Mouse (Mus musculus): ENCODE results near the gene Milr1. TPM values are rescaled to one million over a fixed set of nuclear protein-coding genes. Genes with fewer than 3 reads are reported as not detected.
"Not testable (repeated sequence)": the region's sequence is repeated elsewhere in the genome, so short reads cannot be mapped to it uniquely, and the experiment has no call there.

The Milr1 gene
- total RNA-seq, 2 experiments from 2014 or later: 0.20 TPM; not detected in 1

DNA sequence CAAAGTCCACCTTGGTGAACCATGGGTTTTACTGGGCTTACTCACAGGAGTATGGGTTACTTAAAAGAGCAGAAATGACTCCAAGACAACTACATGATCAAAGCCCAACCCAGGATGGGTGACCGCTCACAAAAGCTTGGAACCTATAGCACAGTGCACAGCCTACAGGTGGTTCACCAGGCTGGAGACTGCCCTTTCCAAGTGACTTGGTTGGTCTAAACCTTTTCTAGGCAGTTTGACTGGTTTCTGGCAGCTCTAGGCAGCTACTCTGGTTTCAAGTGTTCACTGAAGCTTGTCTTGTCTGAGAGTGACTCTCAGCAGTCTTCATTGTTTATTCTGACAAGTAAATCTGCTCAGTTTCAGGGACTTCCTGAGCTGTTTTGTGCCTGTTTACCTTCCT lies 21.4 kb upstream of the Milr1 start:
- no peak for DNase-seq (ENCODE audit: low spot score in 2 of 2)

- DNase-seq (ENCODE audit: low spot score in 2 of 2): no peak
These were observed 20.3 kb upstream of the Milr1 start for GRCm38 (mm10) chr11:106730714-106731113.

DNA sequence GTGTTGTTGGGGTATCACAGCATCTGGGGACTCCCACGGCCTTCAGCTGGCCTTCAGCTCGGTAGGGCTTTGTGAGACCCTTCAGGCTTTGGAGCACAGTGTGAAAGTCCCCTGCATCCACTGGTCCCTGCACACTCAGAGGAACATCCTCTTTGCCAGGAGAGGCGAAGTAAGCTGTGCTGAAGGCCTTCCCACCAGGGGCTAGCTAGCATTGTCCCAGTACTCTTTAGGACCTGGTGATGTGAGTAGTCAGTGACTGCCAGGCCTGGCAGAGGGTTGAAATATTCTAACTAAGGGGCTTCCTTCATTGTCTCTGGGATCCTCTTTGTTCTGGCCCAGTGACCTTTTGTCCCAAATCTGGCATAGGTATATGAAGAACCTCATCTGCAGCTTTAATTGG lies 14.4 kb upstream of the Milr1 start:
- DNase-seq (ENCODE audit: low spot score in 2 of 2): no peak

DNA sequence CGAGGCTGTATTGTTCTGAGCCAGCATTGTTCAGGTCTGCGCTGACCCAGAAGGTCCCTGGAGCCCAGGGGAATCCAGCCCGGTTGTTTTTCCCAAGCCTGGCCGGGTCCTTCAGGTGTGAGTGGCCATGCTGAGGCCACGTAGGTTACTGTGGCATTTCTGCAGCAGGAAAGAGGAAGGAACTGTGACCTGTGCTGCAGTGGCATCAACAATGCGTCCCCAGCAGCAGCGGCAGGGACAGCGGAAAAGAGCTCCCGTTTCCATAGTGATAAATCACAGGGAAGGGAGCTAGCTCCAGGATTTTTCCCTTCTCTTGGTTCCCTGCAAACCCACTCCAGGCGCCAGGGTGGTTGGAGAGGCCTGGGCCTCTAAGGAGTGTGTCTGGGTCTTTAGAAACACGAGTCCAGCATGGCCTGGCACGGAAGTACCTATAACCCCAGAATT lies 13.8 kb upstream of the Milr1 start:
- DNase-seq (ENCODE audit: low spot score in 2 of 2): peak; percentile 47 to 60

DNA sequence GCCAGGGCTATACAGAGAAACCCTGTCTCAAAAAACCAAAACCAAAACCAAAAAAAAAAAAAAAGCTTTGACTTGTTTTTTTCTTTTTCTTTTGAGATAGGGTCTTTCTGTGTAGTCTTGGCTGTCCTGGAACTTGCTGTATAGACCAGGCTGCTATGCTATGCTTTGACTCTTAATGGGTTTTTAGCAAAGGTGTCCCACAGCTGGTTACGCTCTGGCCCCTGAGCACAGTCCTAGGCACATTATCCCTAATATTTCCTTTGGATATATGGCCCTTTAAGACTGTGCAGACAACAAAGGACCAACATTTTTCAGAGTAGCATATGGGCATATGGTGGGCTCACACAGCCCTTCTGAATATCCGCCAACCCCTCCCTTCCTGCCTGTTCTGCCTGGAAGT lies 11.9 kb upstream of the Milr1 start:
- DNase-seq (ENCODE audit: low spot score in 2 of 2): no peak

DNA sequence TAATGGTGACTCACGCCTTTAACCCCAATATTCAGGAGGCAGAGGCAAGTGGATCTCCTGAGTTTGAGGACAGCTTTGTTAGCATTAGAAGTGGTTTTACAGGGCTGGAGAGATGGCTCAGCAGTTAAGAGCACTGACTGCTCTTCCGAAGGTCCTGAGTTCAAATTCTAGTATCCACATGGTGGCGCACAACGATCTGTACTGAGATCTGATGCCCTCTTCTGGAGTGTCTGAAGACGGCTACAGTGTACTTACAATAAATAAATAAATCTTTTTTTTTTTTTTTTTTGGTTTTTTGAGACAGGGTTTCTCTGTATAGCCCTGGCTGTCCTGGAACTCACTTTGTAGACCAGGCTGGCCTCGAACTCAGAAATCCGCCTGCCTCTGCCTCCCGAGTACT lies 10.3 kb upstream of the Milr1 start:
- not testable (repeated sequence) for DNase-seq (ENCODE audit: low spot score in 2 of 2)

GRCm38 (mm10) chr11:106741232-106741631 lies 9.8 kb upstream of the Milr1 start:
- DNase-seq (ENCODE audit: low spot score in 2 of 2): peak in 1 of 2 experiments; percentile 20

DNA sequence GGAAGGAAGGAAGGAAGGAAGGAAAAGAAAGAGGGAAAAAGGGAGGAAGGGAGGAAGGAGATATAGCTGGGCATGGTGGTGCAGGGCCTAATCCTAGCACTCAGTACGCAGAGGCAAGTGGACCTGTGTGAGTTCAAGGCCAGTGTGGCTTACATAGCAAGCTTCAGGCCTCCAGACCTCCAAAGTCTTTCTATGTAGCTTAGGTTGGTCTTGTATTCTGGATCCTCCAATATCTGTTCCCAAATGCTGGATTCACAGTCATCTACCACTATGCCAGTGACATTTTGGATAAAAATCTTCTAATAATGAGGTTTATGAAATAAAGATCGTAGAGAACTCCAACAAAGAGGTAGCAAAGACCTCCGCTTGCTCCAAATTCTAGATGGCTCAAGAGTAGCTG lies 9.2 kb upstream of the Milr1 start:
- DNase-seq (ENCODE audit: low spot score in 2 of 2): no peak

GRCm38 (mm10) chr11:106742388-106742841 lies 8.6 kb upstream of the Milr1 start:
- DNase-seq (ENCODE audit: low spot score in 2 of 2): peak in 1 of 2 experiments; percentile 23

- no peak for DNase-seq (ENCODE audit: low spot score in 2 of 2)
These were observed 6.1 kb upstream of the Milr1 start for GRCm38 (mm10) chr11:106744949-106745348.

DNA sequence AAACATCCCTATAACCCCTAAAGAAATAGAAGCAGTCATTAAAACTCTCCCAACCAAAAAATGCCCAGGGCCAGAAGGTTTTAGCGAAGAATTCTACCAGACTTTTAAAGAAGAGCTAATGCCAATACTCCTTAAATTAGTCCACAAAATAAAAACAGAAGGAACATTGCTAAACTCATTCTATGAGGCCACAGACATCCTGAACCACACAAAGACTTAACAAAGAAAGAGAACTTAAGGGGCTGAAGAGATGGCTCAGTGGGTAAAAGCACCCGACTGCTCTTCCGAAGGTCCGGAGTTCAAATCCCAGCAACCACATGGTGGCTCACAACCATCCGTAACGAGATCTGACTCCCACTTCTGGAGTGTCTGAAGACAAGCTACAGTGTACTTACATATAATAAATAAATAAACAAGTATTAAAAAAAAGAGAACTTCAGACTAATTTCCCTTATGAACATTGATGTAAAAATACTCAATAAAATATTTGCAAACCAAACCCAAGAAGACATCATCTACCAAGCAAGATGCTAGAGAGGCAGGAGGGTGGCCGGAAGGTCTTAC lies 1.4 kb upstream of the Milr1 start:
- not testable (repeated sequence) for DNase-seq (ENCODE audit: low spot score in 2 of 2)

GRCm38 (mm10) chr11:106750121-106750751 lies 790 bp upstream of the Milr1 start, which contains the start of gene Pecam1:
TSS of gene Pecam1 (minus strand) at chr11:106750628.
- DNase-seq (ENCODE audit: low spot score in 2 of 2): no peak

GRCm38 (mm10) chr11:106752103-106752502 lies 1.1 kb downstream of the Milr1 start:
- no peak for DNase-seq (ENCODE audit: low spot score in 2 of 2)

GRCm38 (mm10) chr11:106753314-106753713 lies 2.3 kb downstream of the Milr1 start:
- DNase-seq (ENCODE audit: low spot score in 2 of 2): no peak

GRCm38 (mm10) chr11:106755583-106755982 lies 4.6 kb downstream of the Milr1 start:
- no peak for DNase-seq (ENCODE audit: low spot score in 2 of 2)

DNA sequence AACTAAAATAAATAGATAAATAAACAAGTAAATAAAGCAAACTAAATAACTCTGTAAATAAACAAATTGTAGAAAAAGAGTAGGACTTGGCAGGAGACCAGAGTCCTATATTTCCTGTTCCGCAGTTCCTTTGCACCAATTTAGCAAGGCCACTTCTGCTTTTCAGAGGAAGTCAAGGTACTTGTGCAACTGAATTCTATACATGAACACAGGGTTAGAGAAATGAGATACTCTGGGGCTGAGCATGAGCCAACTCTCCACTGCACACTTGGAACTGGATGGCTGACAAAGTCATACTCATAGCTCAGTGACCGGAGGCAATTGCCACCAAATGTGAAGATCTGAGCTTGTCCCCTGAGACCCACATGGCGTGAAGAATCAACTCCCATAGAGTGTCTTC lies 8.0 kb downstream of the Milr1 start:
- no peak for DNase-seq (ENCODE audit: low spot score in 2 of 2)

GRCm38 (mm10) chr11:106760511-106760910 lies 9.5 kb downstream of the Milr1 start:
- DNase-seq (ENCODE audit: low spot score in 2 of 2): no peak

- DNase-seq (ENCODE audit: low spot score in 2 of 2): no peak
These were observed 11.2 kb downstream of the Milr1 start for GRCm38 (mm10) chr11:106762139-106762799.

GRCm38 (mm10) chr11:106762800-106763185 lies 11.8 kb downstream of the Milr1 start:
- DNase-seq (ENCODE audit: low spot score in 2 of 2): no peak

GRCm38 (mm10) chr11:106766611-106767162 lies 15.7 kb downstream of the Milr1 start:
- DNase-seq (ENCODE audit: low spot score in 2 of 2): no peak

GRCm38 (mm10) chr11:106767516-106767915 lies 16.5 kb downstream of the Milr1 start:
- DNase-seq (ENCODE audit: low spot score in 2 of 2): no peak

Data from layer of hippocampus, adult 18-20 months (tissue).